Mouse (Mus musculus) heart, postnatal 0 days (tissue): ENCODE data around the gene Tmem86a.

Experiments
- CTCF ChIP-seq: IDR thresholded peaks from 2 replicates; pipeline ENCODE4 v1.5.1; 2016; ENCODE audit warnings: antibody characterized with exemption, control low read depth, low read depth
- EP300 ChIP-seq: IDR thresholded peaks from 2 replicates; pipeline ENCODE4 v1.6.1; 2016; ENCODE audit warnings: antibody characterized with exemption, low read depth

DNA sequence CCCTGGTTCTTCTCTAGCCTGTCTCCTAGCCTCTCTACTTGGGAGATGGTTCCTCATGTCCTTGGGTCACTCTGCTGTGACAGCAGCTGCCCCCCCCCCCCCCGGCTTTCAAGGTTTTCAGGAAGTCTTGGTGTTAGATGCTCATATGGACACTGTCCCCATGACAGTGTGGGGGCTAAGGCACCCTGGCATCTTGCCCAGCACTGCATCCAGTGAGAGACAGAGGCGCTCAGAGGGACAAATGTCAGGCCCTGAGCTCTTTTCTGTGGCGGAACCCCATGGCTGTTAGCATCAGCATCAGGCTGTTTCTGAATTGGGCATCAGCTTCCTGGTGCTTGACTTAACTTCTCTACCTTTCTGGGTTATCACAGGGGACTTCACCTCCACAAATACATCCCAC lies 30.5 kb downstream of the Tmem86a start:
- TF ChIP-seq EP300 (no peak), CTCF (no peak)
